Mouse (Mus musculus) inflammation-experienced regulatory T-cells, adult 6 months (primary cell): ENCODE measurements around the gene Pigz. TPM values are rescaled to one million over a fixed set of nuclear protein-coding genes. Genes with fewer than 3 reads are reported as not detected.
"Not testable (repeated sequence)": the region's sequence is repeated elsewhere in the genome, so short reads cannot be mapped to it uniquely, and the experiment has no call there.

ENCODE experiments used
- ATAC-seq: one replicate; pipeline ENCODE4 v1.8.0; 2017
- polyA plus RNA-seq, 3 experiments: library from polyadenylated mRNA; unstranded; fragments of 100-300 nt; shearing (Covaris generic); gene quantifications; one replicate each; pipeline ENCODE4 v1.2.1; 2017

Pigz gene
- polyA plus RNA-seq, 3 experiments from 2014 or later = 0.36 TPM; not detected in 2

- ATAC-seq = no peak
Observed at GRCm38 (mm10) chr16:31932255-31932654, 1.4 kb upstream of the Pigz start.

GRCm38 (mm10) chr16:31932840-31933697, 582 bp upstream of the Pigz start:
- ATAC-seq = peak; percentile 43

- no peak for ATAC-seq
Observed at GRCm38 (mm10) chr16:31934550-31935010, 929 bp downstream of the Pigz start.

- no peak for ATAC-seq
Observed at GRCm38 (mm10) chr16:31935091-31935979, 1.7 kb downstream of the Pigz start.

GRCm38 (mm10) chr16:31936568-31936967, 2.9 kb downstream of the Pigz start:
- ATAC-seq = no peak

GRCm38 (mm10) chr16:31938856-31939255, 5.2 kb downstream of the Pigz start:
- no peak for ATAC-seq

- no peak for ATAC-seq
Observed at GRCm38 (mm10) chr16:31940586-31940985, 6.9 kb downstream of the Pigz start.

GRCm38 (mm10) chr16:31943980-31944379, 10.3 kb downstream of the Pigz start:
- ATAC-seq = peak; percentile 59

- ATAC-seq = no peak
Observed at GRCm38 (mm10) chr16:31944698-31945255, 11.1 kb downstream of the Pigz start.

- no peak for ATAC-seq
Observed at GRCm38 (mm10) chr16:31945372-31945771, 11.7 kb downstream of the Pigz start.

GRCm38 (mm10) chr16:31945986-31946385, 12.3 kb downstream of the Pigz start:
- ATAC-seq = not testable (repeated sequence)

GRCm38 (mm10) chr16:31947333-31947732, 13.7 kb downstream of the Pigz start:
- no peak for ATAC-seq

- peak; percentile 46 for ATAC-seq
Observed at GRCm38 (mm10) chr16:31947901-31948316, 14.3 kb downstream of the Pigz start.

GRCm38 (mm10) chr16:31948345-31948774, 14.7 kb downstream of the Pigz start, which contains the start of the genes 0610012G03Rik and Ncbp2:
Gene 0610012G03Rik (minus strand): TSS chr16:31948494.
Gene Ncbp2 (plus strand): TSS chr16:31948513.
- ATAC-seq = peak; percentile 83

- no peak for ATAC-seq
Observed at GRCm38 (mm10) chr16:31963224-31963623, 29.6 kb downstream of the Pigz start.

- no peak for ATAC-seq
Observed at GRCm38 (mm10) chr16:31975258-31975657, 41.6 kb downstream of the Pigz start.

GRCm38 (mm10) chr16:31979501-31979900, 45.9 kb downstream of the Pigz start:
- ATAC-seq = no peak

GRCm38 (mm10) chr16:31980946-31981345, 47.3 kb downstream of the Pigz start:
- ATAC-seq = no peak

- no peak for ATAC-seq
Observed at GRCm38 (mm10) chr16:31992039-31992438, 58.4 kb downstream of the Pigz start.

GRCm38 (mm10) chr16:31993195-31993594, 59.5 kb downstream of the Pigz start:
- ATAC-seq = no peak

GRCm38 (mm10) chr16:31993946-31994345, 60.3 kb downstream of the Pigz start:
- ATAC-seq = no peak
